Mouse (Mus musculus): Measurements from ENCODE around the gene Sh3rf1.

- TF ChIP-seq CTCF (IDR thresholded peaks at IDR 0.05; ENCODE audit: insufficient read depth, low read length) = no peak
- no peak for TF ChIP-seq POLR2A (IDR thresholded peaks at IDR 0.05; ENCODE audit: borderline replicate concordance, extremely low read depth, low read depth, low read length)
Measured at GRCm38 (mm10) chr8:61321216-61321615, 97.5 kb downstream of the Sh3rf1 start.

Data from lung, adult 2 months (tissue).